Mouse (Mus musculus) MEL (cell line): ENCODE data around the gene Kat6b.

Experiments
- MAX ChIP-seq: IDR thresholded peaks from 2 replicates; pipeline ENCODE4 v1.6.1; 2011; ENCODE audit warnings: low read length, improper control_type of control experiment
- MEF2A ChIP-seq: IDR thresholded peaks from 2 replicates; pipeline ENCODE4 v1.6.1; 2014; ENCODE audit warnings: low read depth, mild to moderate bottlenecking, inconsistent platforms, low read length, improper control_type of control experiment; ENCODE audit not compliant: poor library complexity, insufficient replicate concordance, severe bottlenecking; ENCODE audit errors: extremely low read depth

- TF ChIP-seq MEF2A (no peak), MAX (no peak)
These were observed 202.6 kb downstream of the Kat6b start for GRCm38 (mm10) chr14:21683834-21684233.
